Mouse (Mus musculus) liver, postnatal 0 days (tissue): Measurements from ENCODE around the gene Hes7. TPM values are rescaled to one million over a fixed set of nuclear protein-coding genes. Genes with fewer than 3 reads are reported as not detected.

Experiments
- ATAC-seq: fragments of 200-750 bp; cut with Nextera tagmentation; 2 replicates; pipeline ENCODE4 v1.8.0; 2017; ENCODE audit warnings: mild to moderate bottlenecking, moderate library complexity
- DNase-seq: peaks from one replicate; pipeline ENCODE4 v3.0.0-alpha.2; 2016
- H3K27ac ChIP-seq: fragments of 300-500 bp; sonication (generic); 2 replicates; pipeline ENCODE4 v1.5.1; 2014; ENCODE audit warnings: antibody characterized with exemption, moderate library complexity, mild to moderate bottlenecking, low read depth
- H3K27me3 ChIP-seq: fragments of 300-500 bp; sonication (generic); 2 replicates; pipeline ENCODE4 v1.6.1; 2014; ENCODE audit warnings: low read length, control low read depth, mixed read lengths; ENCODE audit not compliant: insufficient read depth
- H3K36me3 ChIP-seq: fragments of 300-500 bp; sonication (generic); replicated peaks from 2 replicates; pipeline ENCODE4 v1.6.1; 2014; ENCODE audit warnings: mild to moderate bottlenecking, control low read depth, low read length, moderate library complexity, mixed read lengths; ENCODE audit not compliant: insufficient read depth
- H3K4me1 ChIP-seq: fragments of 300-500 bp; sonication (generic); 2 replicates; pipeline ENCODE4 v1.6.1; 2014; ENCODE audit warnings: antibody characterized with exemption, mild to moderate bottlenecking, control low read depth; ENCODE audit not compliant: insufficient read depth
- H3K4me2 ChIP-seq: fragments of 300-500 bp; sonication (generic); 2 replicates; pipeline ENCODE4 v1.6.1; 2014; ENCODE audit warnings: low read depth, mild to moderate bottlenecking, low read length, moderate library complexity, mixed read lengths
- H3K4me3 ChIP-seq: fragments of 300-500 bp; sonication (generic); 2 replicates; pipeline ENCODE4 v1.5.1; 2014; ENCODE audit warnings: low read depth, low read length
- H3K9ac ChIP-seq: fragments of 300-500 bp; sonication (generic); replicated peaks from 2 replicates; pipeline ENCODE4 v1.6.1; 2014; ENCODE audit warnings: mild to moderate bottlenecking, moderate library complexity
- H3K9me3 ChIP-seq: fragments of 300-500 bp; sonication (generic); 2 replicates; pipeline ENCODE4 v1.6.1; 2016; ENCODE audit warnings: mild to moderate bottlenecking, control low read depth, low read length, mixed read lengths
- CTCF ChIP-seq: sonication (generic); IDR thresholded peaks from 2 replicates; pipeline ENCODE4 v1.5.1; 2016; ENCODE audit warnings: antibody characterized with exemption, low read depth
- EP300 ChIP-seq: IDR thresholded peaks from 2 replicates; pipeline ENCODE4 v1.6.1; 2016; ENCODE audit warnings: antibody characterized with exemption, low read depth, mild to moderate bottlenecking
- WGBS: fragments of 180-500 bp; shearing (Covaris S2); extraction: QIAGEN DNeasy Blood & Tissue Kit; methylation state at CpG from one replicate; pipeline ENCODE4 v1.1.7; 2014; ENCODE audit not compliant: insufficient replicate concordance; 5-methylcytosine and 5-hydroxymethylcytosine counted together
- polyA plus RNA-seq: library from polyadenylated mRNA; unstranded; fragments of >200 nt; fragmentation: Nextera tagmentation; extraction: Ambion mirVana; gene quantifications from 2 replicates; pipeline ENCODE4 v1.2.1, GENCODE M21; 2015

Gene Hes7
- polyA plus RNA-seq, 1 experiment from 2014 or later, result 0.15 TPM

- no peak for TF ChIP-seq CTCF
- peak; percentile 91 for TF ChIP-seq EP300
- H3K27ac ChIP-seq, result peak within 1 kb of the TSS; percentile 100
- WGBS, result under 1% methylated on average over 37 of the region's 37 CpGs
- DNase-seq, result peak; percentile 99
- H3K9ac ChIP-seq, result peak within 1 kb of the TSS; percentile 93
- H3K4me3 ChIP-seq, result peak within 1 kb of the TSS; percentile 81
- peaks cover 37% of the 10 kb centered on the region for H3K4me1 ChIP-seq
- peak; percentile 80 for ATAC-seq
- H3K27me3 ChIP-seq, result no peaks in the 10 kb centered on the region
- H3K9me3 ChIP-seq, result no peaks in the 10 kb centered on the region
- peak within 1 kb of the TSS; percentile 94 for H3K4me2 ChIP-seq
- peaks cover 27% of the 10 kb centered on the region for H3K36me3 ChIP-seq
Observed at GRCm38 (mm10) chr11:69094697-69095429, 25.3 kb upstream of the Hes7 start, which contains the start of gene Per1. Gene Per1, plus strand, starts transcription at chr11:69095217.

GRCm38 (mm10) chr11:69095511-69096231, 24.5 kb upstream of the Hes7 start:
- H3K4me1 ChIP-seq, result peaks cover 40% of the 10 kb centered on the region
- peak; percentile 73 for DNase-seq
- peak overlapping the region; percentile 100 for H3K27ac ChIP-seq
- H3K27me3 ChIP-seq, result no peaks in the 10 kb centered on the region
- peak overlapping the region; percentile 81 for H3K4me3 ChIP-seq
- peak overlapping the region; percentile 94 for H3K4me2 ChIP-seq
- ATAC-seq, result no peak
- peak overlapping the region; percentile 93 for H3K9ac ChIP-seq
- peaks cover 24% of the 10 kb centered on the region for H3K36me3 ChIP-seq
- H3K9me3 ChIP-seq, result no peaks in the 10 kb centered on the region
- no peak for TF ChIP-seq CTCF
- 1% methylated on average over 27 of the region's 27 CpGs for WGBS

GRCm38 (mm10) chr11:69096360-69096986, 23.7 kb upstream of the Hes7 start:
- Histone ChIP-seq H3K27ac (peak overlapping the region; percentile 100), H3K4me2 (peak overlapping the region; percentile 94), H3K36me3 (peaks cover 24% of the 10 kb centered on the region), H3K9ac (peak overlapping the region; percentile 93), H3K4me1 (peaks cover 40% of the 10 kb centered on the region), H3K4me3 (peak overlapping the region; percentile 81), H3K9me3 (no peaks in the 10 kb centered on the region), H3K27me3 (no peaks in the 10 kb centered on the region)
- DNase-seq, result no peak
- WGBS, result 10% methylated on average over 9 of the region's 9 CpGs
- ATAC-seq, result peak; percentile 5; the same call in 1 of the 2 replicates
- TF ChIP-seq EP300 (no peak), CTCF (no peak)

- peak overlapping the region; percentile 100 for H3K27ac ChIP-seq
- peak overlapping the region; percentile 94 for H3K4me2 ChIP-seq
- DNase-seq, result peak; percentile 99
- H3K4me1 ChIP-seq, result peaks cover 38% of the 10 kb centered on the region
- TF ChIP-seq CTCF, result no peak
- peak; percentile 96 for TF ChIP-seq EP300
- H3K9me3 ChIP-seq, result no peaks in the 10 kb centered on the region
- H3K27me3 ChIP-seq, result no peaks in the 10 kb centered on the region
- peaks cover 24% of the 10 kb centered on the region for H3K36me3 ChIP-seq
- peak; percentile 65 for ATAC-seq
- 2% methylated on average over 29 of the region's 29 CpGs for WGBS
- peak overlapping the region; percentile 93 for H3K9ac ChIP-seq
- peak overlapping the region; percentile 81 for H3K4me3 ChIP-seq
Observed at GRCm38 (mm10) chr11:69096987-69097900, 23.0 kb upstream of the Hes7 start.

GRCm38 (mm10) chr11:69098039-69098761, 22.0 kb upstream of the Hes7 start:
- peak overlapping the region; percentile 93 for H3K9ac ChIP-seq

More at GRCm38 (mm10) chr11:69098039-69098761, 22.0 kb upstream of the Hes7 start:
- Histone ChIP-seq H3K4me1 (peaks cover 38% of the 10 kb centered on the region), H3K4me2 (peak overlapping the region; percentile 94), H3K27ac (peak overlapping the region; percentile 100), H3K4me3 (peak overlapping the region; percentile 81), H3K27me3 (no peaks in the 10 kb centered on the region), H3K36me3 (peaks cover 31% of the 10 kb centered on the region), H3K9me3 (no peaks in the 10 kb centered on the region)
- ATAC-seq, result no peak
- 27% methylated on average over 8 of the region's 8 CpGs for WGBS
- TF ChIP-seq EP300 (no peak), CTCF (no peak)
- no peak for DNase-seq
